ENCODE assay signal across 8 mouse cellular contexts in genomic region chr1:87447183-87448104, GRCm38 (mm10). TPM values are rescaled to one million over a fixed set of nuclear protein-coding genes. Genes with fewer than 3 reads are reported as not detected.
A peak's percentile ranks its signal among the peaks of the same experiment; 100 is the strongest.
DNase-seq lines count a peak whose midpoint lies in the region; ATAC-seq and TF ChIP-seq lines count a peak whose summit lies in the region.
"Had no signal": no experiment of that assay in that cellular context is flagged by ENCODE, and none has a peak within 500 bp of the region (broad histone marks: within the 10 kb centered on the region; RNA-seq: fewer than 3 reads in every experiment).

No protein-coding gene starts in this region.

- no peaks in the 10 kb centered on the region for H3K4me1 ChIP-seq in liver, postnatal 0 days (ENCODE audit: insufficient read depth)

- no peak overlapping the region for H3K9ac ChIP-seq in liver, postnatal 0 days (replicated peaks)

- no peaks in the 10 kb centered on the region for H3K9me3 ChIP-seq in liver, postnatal 0 days (ENCODE audit: low read length)

- WGBS in liver, postnatal 0 days (ENCODE audit: insufficient replicate concordance): 42% methylated on average over 5 of the region's 5 CpGs

- peak; percentile 77 for TF ChIP-seq CTCF in liver, postnatal 0 days (IDR thresholded peaks at IDR 0.05; ENCODE audit: low read depth)

- no peak overlapping the region for H3K4me2 ChIP-seq in liver, postnatal 0 days (ENCODE audit: low read depth, low read length)

- DNase-seq in 416B (ENCODE audit: low read depth): peak; percentile 60
- peak; percentile 79 for DNase-seq in CD4-positive, CD25-positive, alpha-beta regulatory T cell, adult 2 months (ENCODE audit: low read depth, low spot score)
- DNase-seq in brain, embryonic 18.5 days (ENCODE audit: low read depth, low spot score): peak; percentile 18
- peak; percentile 60 for DNase-seq in kidney, adult 9 months
- DNase-seq in liver, postnatal 0 days: peak; percentile 70
- peak; percentile 43 for DNase-seq in retina, postnatal 7 days (ENCODE audit: low read depth, low spot score)

- ATAC-seq in erythroblast, adult 5-6 weeks (replicated peaks; ENCODE audit: low FRiP score, poor library complexity, severe bottlenecking): peak; percentile 81; the same call in 1 of the 2 replicates
- no peak for ATAC-seq in liver, postnatal 0 days

- H3K36me3 ChIP-seq in liver, postnatal 0 days (replicated peaks; ENCODE audit: insufficient read depth, low read length): peaks cover 75% of the 10 kb centered on the region

- no peak overlapping the region for H3K4me3 ChIP-seq in liver, postnatal 0 days (ENCODE audit: low read depth, low read length)

- H3K27ac ChIP-seq in liver, postnatal 0 days (ENCODE audit: low read depth): no peak overlapping the region

- TF ChIP-seq EP300 in liver, postnatal 0 days (IDR thresholded peaks at IDR 0.05; ENCODE audit: low read depth): no peak

- no peaks in the 10 kb centered on the region for H3K27me3 ChIP-seq in liver, postnatal 0 days (ENCODE audit: insufficient read depth, low read length)

RNA-seq across cellular contexts. Expression of gene Snorc, which starts 22.6 kb away (rescaled TPM):
- total RNA-seq in erythroblast, adult 5-6 weeks (2015; ENCODE audit: low replicate concordance): not detected in 2 replicates
- not detected in 2 replicates for total RNA-seq in erythroblast, adult 5-6 weeks (2017; ENCODE audit: low replicate concordance)
- 0.25 and 0.34 TPM in 2 replicates for polyA plus RNA-seq in liver, postnatal 0 days (2015; fragmentation: Nextera tagmentation; extraction: Ambion mirVana)
- total RNA-seq: layer of hippocampus, adult 18-20 months had no signal

RNA-seq across cellular contexts. Expression of gene Kcnj13, which starts 52.9 kb away (rescaled TPM):
- total RNA-seq in erythroblast, adult 5-6 weeks (2015; ENCODE audit: low replicate concordance): not detected in 2 replicates
- not detected in 2 replicates for total RNA-seq in erythroblast, adult 5-6 weeks (2017; ENCODE audit: low replicate concordance)
- polyA plus RNA-seq in liver, postnatal 0 days (2015; fragmentation: Nextera tagmentation; extraction: Ambion mirVana): not detected in 2 replicates

Comparison
In these comparisons a context has a peak if more than half of its experiments do, and no peak if none do; other contexts are left out.
1. DNase-seq: peak in every context shown above with its lines; median percentile 79 in CD4-positive, CD25-positive, alpha-beta regulatory T cell, adult 2 months; 70 in liver, postnatal 0 days; 60 in 416B; 60 in kidney, adult 9 months; 43 in retina, postnatal 7 days; 18 in brain, embryonic 18.5 days.